Mouse (Mus musculus) forebrain, embryonic 12.5 days (tissue): ENCODE measurements around the gene Gins1. TPM values are rescaled to one million over a fixed set of nuclear protein-coding genes. Genes with fewer than 3 reads are reported as not detected.
"Not testable (repeated sequence)": the region's sequence is repeated elsewhere in the genome, so short reads cannot be mapped to it uniquely, and the experiment has no call there.

Experiments
- ATAC-seq: fragments of 200-750 bp; cut with Nextera tagmentation; 2 replicates; pipeline ENCODE4 v1.8.0; 2017; ENCODE audit warnings: moderate TSS enrichment; ENCODE audit not compliant: low FRiP score
- H3K27ac ChIP-seq: fragments of 300-500 bp; sonication (generic); 2 replicates; pipeline ENCODE4 v1.5.1; 2016; ENCODE audit warnings: mild to moderate bottlenecking
- H3K27me3 ChIP-seq: fragments of 300-500 bp; sonication (generic); 2 replicates; pipeline ENCODE4 v1.6.1; 2016; ENCODE audit warnings: mild to moderate bottlenecking
- H3K36me3 ChIP-seq: fragments of 300-500 bp; sonication (generic); replicated peaks from 2 replicates; pipeline ENCODE4 v1.6.1; 2016; ENCODE audit warnings: mild to moderate bottlenecking
- H3K4me1 ChIP-seq: fragments of 300-500 bp; sonication (generic); 2 replicates; pipeline ENCODE4 v1.6.1; 2016
- H3K4me2 ChIP-seq: fragments of 300-500 bp; sonication (generic); 2 replicates; pipeline ENCODE4 v1.6.1; 2016; ENCODE audit warnings: mild to moderate bottlenecking, moderate library complexity
- H3K4me3 ChIP-seq: fragments of 300-500 bp; sonication (generic); replicated peaks from 2 replicates; pipeline ENCODE4 v1.5.1; 2016; ENCODE audit warnings: mild to moderate bottlenecking
- H3K9ac ChIP-seq: fragments of 300-500 bp; sonication (generic); 2 replicates; pipeline ENCODE4 v1.6.1; 2016; ENCODE audit warnings: mild to moderate bottlenecking
- H3K9me3 ChIP-seq: fragments of 300-500 bp; sonication (generic); 2 replicates; pipeline ENCODE4 v1.6.1; 2016
- WGBS: fragments of 180-500 bp; shearing (Covaris S2); methylation state at CpG from one replicate; pipeline ENCODE4 v1.1.7; 2016; 5-methylcytosine and 5-hydroxymethylcytosine counted together
- polyA plus RNA-seq: library from polyadenylated mRNA; unstranded; fragments of >200 nt; fragmentation: Nextera tagmentation; extraction: Ambion mirVana; gene quantifications from 2 replicates; pipeline ENCODE4 v1.2.1, GENCODE M21; 2016

The Gins1 gene
- polyA plus RNA-seq, 1 experiment from 2014 or later: 66.8 TPM

- not testable (repeated sequence) for H3K4me1 ChIP-seq, ATAC-seq, H3K9ac ChIP-seq, H3K27me3 ChIP-seq, H3K4me3 ChIP-seq, H3K9me3 ChIP-seq, H3K4me2 ChIP-seq, H3K27ac ChIP-seq
- WGBS: 91% methylated on average over 5 of the region's 5 CpGs
- peaks cover 84% of the 10 kb centered on the region for H3K36me3 ChIP-seq
Measured at GRCm38 (mm10) chr2:150947341-150947740, 42.1 kb downstream of the Gins1 start.

- not testable (repeated sequence) for H3K27me3 ChIP-seq, H3K4me2 ChIP-seq, ATAC-seq, H3K9ac ChIP-seq, H3K27ac ChIP-seq, H3K4me3 ChIP-seq, H3K9me3 ChIP-seq, H3K4me1 ChIP-seq
- 93% methylated on average over 12 of the region's 12 CpGs for WGBS
- peaks cover 84% of the 10 kb centered on the region for H3K36me3 ChIP-seq
Measured at GRCm38 (mm10) chr2:150947880-150948611, 42.8 kb downstream of the Gins1 start.

DNA sequence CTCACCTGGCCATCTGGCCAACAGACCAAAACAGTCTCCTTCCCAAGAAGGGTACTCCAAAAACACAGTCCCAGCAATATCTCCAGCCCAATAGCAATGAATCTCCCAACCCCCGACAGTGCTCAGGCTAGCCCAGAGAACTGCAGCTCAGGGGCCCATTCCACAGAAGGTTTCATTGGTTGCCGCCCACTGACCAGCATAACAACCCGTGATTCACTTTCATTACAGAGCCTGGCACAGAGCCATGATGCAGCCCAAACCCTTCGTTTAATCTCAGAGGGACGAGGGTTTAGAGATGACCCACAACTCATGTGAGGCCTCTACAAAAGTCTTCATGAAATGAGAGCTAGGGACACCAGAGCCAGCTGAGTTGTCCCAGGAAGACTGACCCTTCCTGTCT is 43.6 kb downstream of the Gins1 start:
- H3K4me1 ChIP-seq: no peaks in the 10 kb centered on the region
- H3K4me3 ChIP-seq: no peak overlapping the region
- H3K4me2 ChIP-seq: no peak overlapping the region
- no peak for ATAC-seq
- H3K27me3 ChIP-seq: no peaks in the 10 kb centered on the region
- peaks cover 82% of the 10 kb centered on the region for H3K36me3 ChIP-seq
- H3K9ac ChIP-seq: no peak overlapping the region
- WGBS: 92% methylated on average over 5 of the region's 5 CpGs
- no peaks in the 10 kb centered on the region for H3K9me3 ChIP-seq
- no peak overlapping the region for H3K27ac ChIP-seq

DNA sequence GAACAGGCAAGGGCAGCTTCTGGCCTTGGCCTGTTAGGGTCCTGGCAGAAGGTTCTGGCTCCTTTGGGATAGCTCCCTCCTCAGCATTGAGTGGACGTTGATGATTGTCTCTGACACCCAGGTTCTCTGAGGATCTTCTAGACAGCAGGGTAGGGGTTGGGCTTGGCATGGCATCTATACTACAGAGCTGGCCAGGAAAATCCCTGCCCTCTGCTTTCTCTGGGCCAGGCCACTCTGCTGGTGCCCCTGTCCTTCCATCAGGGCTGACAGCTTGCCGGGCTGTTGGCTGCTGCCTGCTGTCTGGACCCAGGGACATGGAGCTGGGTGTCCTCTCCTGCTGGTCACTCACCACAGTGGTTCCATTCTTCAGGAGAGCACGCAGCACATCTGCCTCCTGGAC is 44.5 kb downstream of the Gins1 start:
- Histone ChIP-seq H3K27me3 (no peaks in the 10 kb centered on the region), H3K4me1 (no peaks in the 10 kb centered on the region), H3K9me3 (no peaks in the 10 kb centered on the region), H3K4me3 (no peak overlapping the region), H3K9ac (no peak overlapping the region), H3K4me2 (no peak overlapping the region), H3K27ac (no peak overlapping the region), H3K36me3 (peaks cover 73% of the 10 kb centered on the region)
- no peak for ATAC-seq
- 90% methylated on average over 3 of the region's 3 CpGs for whole genome bisulfite sequencing

- Histone ChIP-seq H3K36me3 (peaks cover 73% of the 10 kb centered on the region), H3K27me3 (no peaks in the 10 kb centered on the region), H3K9me3 (no peaks in the 10 kb centered on the region), H3K4me1 (no peaks in the 10 kb centered on the region), H3K9ac (no peak overlapping the region), H3K27ac (no peak overlapping the region), H3K4me3 (no peak overlapping the region), H3K4me2 (no peak overlapping the region)
- no peak for ATAC-seq
- 87% methylated on average over 6 of the region's 6 CpGs for WGBS
Measured at GRCm38 (mm10) chr2:150950056-150950455, 44.9 kb downstream of the Gins1 start.

GRCm38 (mm10) chr2:150951201-150951600 is 46.0 kb downstream of the Gins1 start:
- Histone ChIP-seq H3K4me2 (no peak overlapping the region), H3K4me3 (no peak overlapping the region), H3K9ac (no peak overlapping the region), H3K9me3 (no peaks in the 10 kb centered on the region), H3K36me3 (peaks cover 80% of the 10 kb centered on the region), H3K27ac (no peak overlapping the region), H3K27me3 (no peaks in the 10 kb centered on the region), H3K4me1 (no peaks in the 10 kb centered on the region)
- no peak for ATAC-seq
- WGBS: 93% methylated on average over 2 of the region's 2 CpGs

DNA sequence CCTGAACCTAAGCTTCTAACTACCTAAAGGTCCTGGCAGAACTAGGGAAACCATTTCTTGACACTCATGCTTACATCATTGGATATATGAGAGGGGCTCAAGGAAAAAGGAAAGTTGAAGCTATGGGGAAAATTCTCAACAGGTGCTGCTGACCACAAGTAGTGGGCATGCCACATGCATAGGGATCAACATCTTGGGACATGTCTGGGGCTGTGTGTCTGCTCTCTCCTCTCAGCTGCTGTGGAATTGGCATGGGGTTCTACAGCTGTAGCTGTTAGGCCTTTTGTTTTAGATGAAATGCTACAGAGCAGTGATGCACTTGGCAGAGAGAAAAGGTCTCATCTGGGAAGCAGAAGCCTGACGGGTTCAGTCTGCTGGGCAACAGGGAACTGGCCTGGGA is 50.7 kb downstream of the Gins1 start:
- Histone ChIP-seq H3K9ac (no peak overlapping the region), H3K36me3 (peaks cover 78% of the 10 kb centered on the region), H3K27ac (no peak overlapping the region), H3K9me3 (no peaks in the 10 kb centered on the region), H3K4me1 (no peaks in the 10 kb centered on the region), H3K4me3 (no peak overlapping the region), H3K4me2 (no peak overlapping the region), H3K27me3 (no peaks in the 10 kb centered on the region)
- WGBS: 80% methylated on average over 1 of the region's 1 CpGs
- ATAC-seq: no peak

GRCm38 (mm10) chr2:150959521-150959920 is 54.3 kb downstream of the Gins1 start:
- WGBS: 90% methylated on average over 10 of the region's 10 CpGs
- H3K4me1 ChIP-seq: no peaks in the 10 kb centered on the region
- no peaks in the 10 kb centered on the region for H3K27me3 ChIP-seq
- no peak overlapping the region for H3K4me2 ChIP-seq
- no peak overlapping the region for H3K4me3 ChIP-seq
- no peak for ATAC-seq
- no peak overlapping the region for H3K9ac ChIP-seq
- H3K9me3 ChIP-seq: no peaks in the 10 kb centered on the region
- peaks cover 66% of the 10 kb centered on the region for H3K36me3 ChIP-seq
- no peak overlapping the region for H3K27ac ChIP-seq

GRCm38 (mm10) chr2:150963246-150963645 is 58.0 kb downstream of the Gins1 start:
- Histone ChIP-seq H3K4me1 (no peaks in the 10 kb centered on the region), H3K27me3 (no peaks in the 10 kb centered on the region), H3K9ac (no peak overlapping the region), H3K4me2 (no peak overlapping the region), H3K4me3 (no peak overlapping the region), H3K36me3 (peaks cover 57% of the 10 kb centered on the region), H3K27ac (no peak overlapping the region), H3K9me3 (no peaks in the 10 kb centered on the region)
- 88% methylated on average over 3 of the region's 3 CpGs for WGBS
- ATAC-seq: no peak

DNA sequence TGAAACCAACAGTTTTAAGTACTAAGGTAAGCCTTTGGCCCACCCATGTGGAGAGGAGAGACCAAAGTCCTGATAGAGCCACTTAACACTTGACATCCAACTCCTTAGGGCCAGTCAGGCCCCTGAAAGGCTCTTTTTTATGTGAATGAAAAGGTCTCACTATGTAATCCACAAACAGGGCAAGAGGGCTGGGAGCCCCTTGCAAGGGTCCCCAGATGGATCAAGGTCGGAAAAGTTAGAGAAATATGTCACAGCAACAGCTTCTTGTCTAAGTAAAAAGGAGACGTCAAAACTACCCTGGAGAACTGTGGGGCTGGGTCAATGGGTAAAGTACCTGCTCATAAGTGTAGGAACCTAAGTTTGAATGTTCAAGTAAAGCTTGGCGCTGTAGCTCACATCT is 59.4 kb downstream of the Gins1 start:
- WGBS: 91% methylated on average over 3 of the region's 3 CpGs
- Histone ChIP-seq H3K27ac (no peak overlapping the region), H3K4me2 (no peak overlapping the region), H3K4me1 (no peaks in the 10 kb centered on the region), H3K9me3 (no peaks in the 10 kb centered on the region), H3K36me3 (peaks cover 57% of the 10 kb centered on the region), H3K27me3 (no peaks in the 10 kb centered on the region), H3K4me3 (no peak overlapping the region), H3K9ac (no peak overlapping the region)
- no peak for ATAC-seq

DNA sequence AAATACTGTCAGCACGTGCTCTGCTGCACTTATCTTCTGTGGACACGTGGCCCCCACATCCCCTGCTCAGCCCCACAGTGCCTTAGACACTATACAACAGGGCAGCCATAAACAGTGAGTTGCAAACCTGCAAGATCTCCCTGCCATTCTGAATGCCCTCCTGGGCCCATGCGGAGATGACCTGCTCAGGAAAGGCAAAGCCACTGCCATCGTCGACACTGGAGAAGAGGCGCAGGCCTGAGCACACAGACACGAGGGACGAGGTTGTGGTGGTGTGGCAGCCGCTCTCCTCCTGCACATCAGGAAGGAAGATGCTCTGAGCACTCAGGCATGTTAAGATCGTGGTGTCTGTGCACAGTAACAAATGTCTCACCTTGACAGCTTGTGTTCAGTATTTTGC is 60.8 kb downstream of the Gins1 start:
- WGBS: 92% methylated on average over 10 of the region's 10 CpGs
- no peaks in the 10 kb centered on the region for H3K4me1 ChIP-seq
- peaks cover 57% of the 10 kb centered on the region for H3K36me3 ChIP-seq
- no peaks in the 10 kb centered on the region for H3K9me3 ChIP-seq
- no peak overlapping the region for H3K4me2 ChIP-seq
- H3K9ac ChIP-seq: no peak overlapping the region
- H3K27ac ChIP-seq: no peak overlapping the region
- no peak for ATAC-seq
- H3K27me3 ChIP-seq: no peaks in the 10 kb centered on the region
- H3K4me3 ChIP-seq: no peak overlapping the region

DNA sequence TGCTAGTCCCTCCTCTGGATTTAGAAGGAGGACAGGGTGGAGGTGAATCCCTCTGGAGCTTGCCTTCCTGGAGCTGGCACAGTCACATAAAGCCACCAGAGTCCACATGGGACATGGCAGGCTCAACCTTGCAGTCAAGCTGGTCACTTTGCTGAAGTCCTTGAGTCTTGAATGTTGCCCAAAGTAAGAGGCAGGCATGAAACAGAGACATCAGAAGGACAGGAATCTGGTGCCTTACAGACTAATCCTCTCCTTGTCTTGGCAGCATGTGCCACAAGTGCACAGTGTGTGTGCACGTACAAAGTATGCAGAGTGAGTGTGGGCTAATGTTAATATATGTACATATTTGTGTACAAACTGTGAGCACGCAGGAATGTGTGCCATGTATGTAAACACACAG is 62.3 kb downstream of the Gins1 start:
- H3K27ac ChIP-seq: no peak overlapping the region
- H3K4me2 ChIP-seq: no peak overlapping the region
- no peaks in the 10 kb centered on the region for H3K27me3 ChIP-seq
- ATAC-seq: no peak
- WGBS: 92% methylated on average over 2 of the region's 2 CpGs
- H3K9ac ChIP-seq: no peak overlapping the region
- H3K4me3 ChIP-seq: no peak overlapping the region
- no peaks in the 10 kb centered on the region for H3K4me1 ChIP-seq
- H3K36me3 ChIP-seq: peaks cover 61% of the 10 kb centered on the region
- H3K9me3 ChIP-seq: no peaks in the 10 kb centered on the region

- no peak overlapping the region for H3K4me3 ChIP-seq
- H3K27ac ChIP-seq: no peak overlapping the region
- H3K4me2 ChIP-seq: no peak overlapping the region
- no peak for ATAC-seq
- no peaks in the 10 kb centered on the region for H3K9me3 ChIP-seq
- 88% methylated on average over 2 of the region's 2 CpGs for WGBS
- H3K36me3 ChIP-seq: peaks cover 74% of the 10 kb centered on the region
- no peak overlapping the region for H3K9ac ChIP-seq
- H3K27me3 ChIP-seq: no peaks in the 10 kb centered on the region
- H3K4me1 ChIP-seq: no peaks in the 10 kb centered on the region
Measured at GRCm38 (mm10) chr2:150969231-150969630, 64.0 kb downstream of the Gins1 start.
